Mouse (Mus musculus) hindbrain, embryonic 13.5 days (tissue): Measurements from ENCODE around the gene Gpr87. TPM values are rescaled to one million over a fixed set of nuclear protein-coding genes. Genes with fewer than 3 reads are reported as not detected.

Source experiments
- ATAC-seq: fragments of 200-750 bp; cut with Nextera tagmentation; 2 replicates; pipeline ENCODE4 v1.8.0; 2017; ENCODE audit warnings: moderate TSS enrichment; ENCODE audit not compliant: low FRiP score
- H3K27ac ChIP-seq: fragments of 300-500 bp; sonication (generic); 2 replicates; pipeline ENCODE4 v1.5.1; 2015; ENCODE audit warnings: inconsistent platforms, mild to moderate bottlenecking, moderate library complexity
- H3K27me3 ChIP-seq: fragments of 300-500 bp; sonication (generic); 2 replicates; pipeline ENCODE4 v1.6.1; 2015; ENCODE audit warnings: mild to moderate bottlenecking, inconsistent platforms
- H3K36me3 ChIP-seq: fragments of 300-500 bp; sonication (generic); 2 replicates; pipeline ENCODE4 v1.6.1; 2015; ENCODE audit warnings: mild to moderate bottlenecking, inconsistent platforms
- H3K4me1 ChIP-seq: fragments of 300-500 bp; sonication (generic); replicated peaks from 2 replicates; pipeline ENCODE4 v1.6.1; 2015; ENCODE audit warnings: inconsistent platforms
- H3K4me2 ChIP-seq: fragments of 300-500 bp; sonication (generic); 2 replicates; pipeline ENCODE4 v1.6.1; 2015; ENCODE audit warnings: inconsistent platforms, mild to moderate bottlenecking, moderate library complexity
- H3K4me3 ChIP-seq: fragments of 300-500 bp; sonication (generic); 2 replicates; pipeline ENCODE4 v1.5.1; 2015; ENCODE audit warnings: mild to moderate bottlenecking, inconsistent platforms
- H3K9ac ChIP-seq: fragments of 300-500 bp; sonication (generic); 2 replicates; pipeline ENCODE4 v1.6.1; 2015; ENCODE audit warnings: mild to moderate bottlenecking, inconsistent platforms
- H3K9me3 ChIP-seq: fragments of 300-500 bp; sonication (generic); 2 replicates; pipeline ENCODE4 v1.6.1; 2016; ENCODE audit warnings: inconsistent platforms
- WGBS: fragments of 180-500 bp; shearing (Covaris S2); methylation state at CpG from one replicate; pipeline ENCODE4 v1.1.7; 2015; 5-methylcytosine and 5-hydroxymethylcytosine counted together
- polyA plus RNA-seq: library from polyadenylated mRNA; unstranded; fragments of >200 nt; fragmentation: Nextera tagmentation; extraction: Ambion mirVana; gene quantifications from 2 replicates; pipeline ENCODE4 v1.2.1, GENCODE M21; 2015

The Gpr87 gene
- polyA plus RNA-seq: 0.29 TPM in 1 of 2 replicates, not detected in the other

DNA sequence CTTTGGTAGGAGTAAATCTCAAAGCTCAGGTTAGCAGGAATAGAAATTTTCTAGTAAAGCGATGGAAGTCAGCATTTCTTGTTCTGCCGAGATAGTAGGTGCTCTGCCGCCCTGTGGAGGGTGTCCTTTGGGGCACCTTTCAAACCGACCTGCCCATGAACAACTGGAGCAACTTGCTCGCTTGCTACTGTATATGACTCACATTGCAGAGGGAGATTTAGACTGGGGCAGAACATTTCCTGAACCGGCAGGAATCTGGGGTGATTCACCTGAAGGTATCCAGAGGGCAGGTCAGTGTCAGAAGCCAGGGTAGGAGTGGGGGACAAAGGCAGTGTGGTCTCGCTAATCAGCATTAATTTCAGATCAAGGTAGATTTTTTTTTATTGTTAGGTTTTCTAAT, at the start of gene Gpr87:
Gene Gpr87 (minus strand): TSS at position 167 of the 400 bp plus-strand sequence.
- Histone ChIP-seq H3K27ac (no peak within 1 kb of the TSS), H3K27me3 (no peaks in the 10 kb centered on the region), H3K4me1 (no peaks in the 10 kb centered on the region), H3K4me3 (no peak within 1 kb of the TSS), H3K36me3 (no peaks in the 10 kb centered on the region), H3K4me2 (no peak within 1 kb of the TSS), H3K9me3 (no peaks in the 10 kb centered on the region), H3K9ac (no peak within 1 kb of the TSS)
- 93% methylated on average over 7 of the region's 7 CpGs for WGBS
- ATAC-seq: no peak

DNA sequence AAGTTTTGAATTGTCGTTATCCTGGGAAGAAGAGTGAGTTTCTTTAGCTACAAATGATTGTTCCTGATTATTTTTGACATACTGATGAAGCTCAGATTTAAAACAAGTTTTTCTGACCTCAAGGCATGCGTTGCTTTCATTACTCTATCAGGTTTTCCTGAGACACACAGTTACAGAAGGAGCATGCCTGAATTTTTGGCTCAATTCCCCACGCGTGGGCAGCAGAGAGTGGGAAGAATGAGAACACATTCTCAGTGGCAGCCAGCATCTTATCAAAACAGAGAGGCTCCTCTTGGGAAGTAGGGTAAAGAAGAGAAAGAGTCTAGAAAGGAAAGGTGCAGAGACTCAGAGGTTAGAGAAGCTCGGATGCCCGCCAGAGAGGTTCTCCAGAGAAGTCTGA, 48.5 kb upstream of the Gpr87 start:
- Histone ChIP-seq H3K36me3 (no peaks in the 10 kb centered on the region), H3K27ac (no peak overlapping the region), H3K4me1 (no peaks in the 10 kb centered on the region), H3K9ac (no peak overlapping the region), H3K4me2 (no peak overlapping the region), H3K4me3 (no peak overlapping the region), H3K9me3 (no peaks in the 10 kb centered on the region), H3K27me3 (no peaks in the 10 kb centered on the region)
- 85% methylated on average over 6 of the region's 6 CpGs for WGBS
- no peak for ATAC-seq

DNA sequence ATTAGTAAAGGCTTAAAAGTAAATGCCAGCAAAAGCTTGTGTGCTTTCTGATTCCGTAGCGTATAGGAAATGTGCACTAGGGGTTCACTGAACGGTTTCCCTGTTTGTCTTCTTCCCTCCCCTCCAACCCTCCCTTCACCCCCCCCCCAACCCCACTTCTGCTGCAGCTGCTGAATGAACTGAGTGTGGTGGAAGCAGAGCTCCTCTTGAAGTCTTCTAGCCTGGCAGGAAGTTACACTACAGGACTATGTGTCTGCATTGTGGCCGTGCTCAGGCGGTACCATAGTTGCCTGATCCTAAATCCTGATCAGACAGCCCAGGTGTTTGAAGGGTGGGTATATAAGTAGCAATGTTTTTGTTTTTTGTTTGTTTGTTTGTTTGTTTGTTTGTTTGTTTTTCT, 40.0 kb upstream of the Gpr87 start:
- WGBS: 69% methylated on average over 5 of the region's 5 CpGs
- no peak overlapping the region for H3K9ac ChIP-seq
- H3K27ac ChIP-seq: no peak overlapping the region
- no peaks in the 10 kb centered on the region for H3K36me3 ChIP-seq
- H3K4me3 ChIP-seq: no peak overlapping the region
- H3K9me3 ChIP-seq: no peaks in the 10 kb centered on the region
- no peak overlapping the region for H3K4me2 ChIP-seq
- no peaks in the 10 kb centered on the region for H3K4me1 ChIP-seq
- no peaks in the 10 kb centered on the region for H3K27me3 ChIP-seq
- ATAC-seq: no peak

DNA sequence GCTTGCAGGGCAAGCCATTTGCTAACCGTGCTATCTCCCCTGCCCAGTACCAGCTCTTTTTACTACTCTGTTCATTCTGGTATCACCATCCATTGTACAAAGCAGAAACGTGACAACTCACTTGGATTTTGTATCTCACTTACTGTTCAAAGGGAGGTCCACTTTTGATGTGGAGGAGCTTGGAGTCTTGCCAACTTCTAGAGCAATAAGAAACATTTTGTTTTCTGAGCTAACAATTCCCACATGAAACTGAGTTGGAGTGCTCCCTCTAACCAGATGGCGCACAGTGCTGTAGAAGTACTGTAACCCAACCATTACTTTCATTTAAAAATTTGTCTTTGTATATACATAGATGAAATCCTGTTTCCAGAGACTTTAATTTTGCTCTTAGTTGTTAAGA, 36.0 kb upstream of the Gpr87 start:
- H3K36me3 ChIP-seq: no peaks in the 10 kb centered on the region
- no peak overlapping the region for H3K9ac ChIP-seq
- peaks cover 4% of the 10 kb centered on the region for H3K4me1 ChIP-seq
- 73% methylated on average over 3 of the region's 3 CpGs for WGBS
- H3K9me3 ChIP-seq: no peaks in the 10 kb centered on the region
- H3K27me3 ChIP-seq: no peaks in the 10 kb centered on the region
- no peak overlapping the region for H3K4me2 ChIP-seq
- ATAC-seq: no peak
- no peak overlapping the region for H3K27ac ChIP-seq
- no peak overlapping the region for H3K4me3 ChIP-seq

DNA sequence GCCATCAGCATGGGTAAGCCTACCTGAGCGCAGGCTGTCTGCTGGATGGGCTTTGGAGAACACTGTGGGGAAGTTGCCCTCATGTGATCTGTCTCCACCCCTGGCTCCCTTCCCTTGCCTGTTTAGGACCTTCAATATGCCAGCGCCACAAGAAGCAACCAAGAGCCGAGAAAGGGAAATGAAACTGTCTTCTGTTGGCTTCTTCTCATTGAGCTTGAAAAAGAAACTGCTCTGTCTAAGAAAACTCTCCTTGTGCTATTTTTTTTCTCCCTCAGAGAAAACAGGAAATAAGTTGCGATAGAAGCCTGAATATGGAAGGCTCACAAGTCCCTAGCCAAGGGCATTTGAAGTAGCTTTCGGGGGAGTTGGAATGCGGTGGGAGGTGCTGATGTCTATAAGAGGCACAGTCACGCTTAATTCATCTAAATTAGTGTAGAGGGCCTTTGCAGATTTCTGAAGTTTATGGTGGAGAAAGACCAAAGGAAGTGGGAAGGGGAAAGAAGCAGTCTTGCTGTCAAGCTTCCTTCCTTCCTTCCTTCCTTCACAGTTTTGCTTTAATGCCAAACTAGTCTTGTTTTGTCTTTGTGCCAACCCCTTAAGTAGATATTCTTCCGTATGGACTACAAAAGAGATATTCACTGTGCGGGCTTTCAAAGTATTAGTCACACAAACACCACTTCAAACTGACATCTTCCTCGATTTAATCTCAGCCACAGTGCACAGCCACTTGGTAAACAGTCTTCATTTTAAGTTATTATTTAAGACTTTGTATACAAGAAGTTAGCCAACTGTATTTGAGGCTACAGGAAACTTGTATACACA, 34.0 kb upstream of the Gpr87 start:
- no peak overlapping the region for H3K4me2 ChIP-seq
- no peaks in the 10 kb centered on the region for H3K36me3 ChIP-seq
- no peak for ATAC-seq
- no peak overlapping the region for H3K27ac ChIP-seq
- H3K9me3 ChIP-seq: no peaks in the 10 kb centered on the region
- peaks cover 4% of the 10 kb centered on the region for H3K4me1 ChIP-seq
- H3K27me3 ChIP-seq: no peaks in the 10 kb centered on the region
- H3K9ac ChIP-seq: no peak overlapping the region
- 54% methylated on average over 10 of the region's 10 CpGs for WGBS
- no peak overlapping the region for H3K4me3 ChIP-seq

DNA sequence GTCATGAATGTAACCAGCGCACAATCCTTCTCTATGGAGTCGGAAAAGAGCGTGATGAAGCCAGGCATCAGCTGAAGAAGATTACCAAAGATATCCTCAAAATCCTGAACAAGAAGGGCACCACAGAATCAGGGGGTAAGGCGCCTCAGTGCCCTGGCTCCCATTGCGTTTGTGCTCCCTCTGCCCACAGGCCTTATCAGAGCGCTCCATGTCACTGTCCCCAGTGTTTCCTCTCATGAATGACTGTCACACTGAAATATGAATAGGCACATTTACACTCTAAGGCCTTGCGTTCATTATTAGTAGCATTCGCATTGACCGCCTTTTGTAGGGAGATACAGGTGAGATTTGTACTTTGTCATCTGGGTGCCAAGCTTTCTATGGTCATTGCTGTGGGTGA, 32.8 kb upstream of the Gpr87 start:
- Histone ChIP-seq H3K36me3 (no peaks in the 10 kb centered on the region), H3K4me3 (no peak overlapping the region), H3K4me1 (peaks cover 4% of the 10 kb centered on the region), H3K27ac (no peak overlapping the region), H3K9ac (no peak overlapping the region), H3K27me3 (no peaks in the 10 kb centered on the region), H3K9me3 (no peaks in the 10 kb centered on the region), H3K4me2 (no peak overlapping the region)
- WGBS: 98% methylated on average over 9 of the region's 9 CpGs
- ATAC-seq: no peak

DNA sequence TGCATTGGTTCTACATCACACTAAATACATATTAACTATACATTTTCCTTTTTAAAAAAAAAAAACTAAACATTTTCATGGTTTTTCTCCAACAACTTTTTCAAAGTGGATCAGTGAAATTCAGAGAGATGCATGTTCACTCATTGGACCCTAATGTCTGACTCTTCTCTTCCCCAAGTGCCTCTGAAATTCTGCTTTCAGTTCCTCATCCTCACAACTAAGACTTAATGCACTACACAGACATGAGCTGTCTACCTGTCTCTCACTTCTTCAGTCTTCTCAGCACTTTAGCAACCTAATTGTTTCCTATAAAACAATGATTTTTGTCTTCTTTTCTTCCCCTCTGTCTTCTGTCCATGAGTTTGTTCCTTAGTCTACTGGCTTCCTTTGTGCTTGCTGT, 30.5 kb upstream of the Gpr87 start:
- Histone ChIP-seq H3K9ac (no peak overlapping the region), H3K36me3 (no peaks in the 10 kb centered on the region), H3K4me1 (peaks cover 4% of the 10 kb centered on the region), H3K4me3 (no peak overlapping the region), H3K9me3 (no peaks in the 10 kb centered on the region), H3K27ac (no peak overlapping the region), H3K27me3 (no peaks in the 10 kb centered on the region), H3K4me2 (no peak overlapping the region)
- no peak for ATAC-seq

DNA sequence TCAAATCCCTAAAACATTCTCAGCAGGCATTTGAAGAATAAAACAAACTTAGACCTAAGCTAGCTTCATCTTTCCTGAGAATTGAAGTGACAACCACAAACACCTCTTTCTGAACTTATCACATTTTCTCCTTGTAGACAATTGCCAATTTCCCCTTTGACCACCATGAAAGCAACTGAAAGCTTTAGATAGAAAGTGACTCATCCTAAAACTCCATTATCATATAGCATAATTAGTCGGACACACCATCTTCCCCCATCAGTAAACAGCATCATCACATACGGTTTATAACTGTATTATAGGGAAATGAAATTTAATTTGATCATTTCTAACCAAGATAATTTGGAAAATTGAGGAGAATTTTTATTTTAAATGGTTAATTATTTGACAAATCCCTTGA, 27.4 kb upstream of the Gpr87 start:
- Histone ChIP-seq H3K9me3 (no peaks in the 10 kb centered on the region), H3K36me3 (no peaks in the 10 kb centered on the region), H3K27ac (no peak overlapping the region), H3K4me3 (no peak overlapping the region), H3K4me2 (no peak overlapping the region), H3K4me1 (no peaks in the 10 kb centered on the region), H3K27me3 (no peaks in the 10 kb centered on the region), H3K9ac (no peak overlapping the region)
- 91% methylated on average over 2 of the region's 2 CpGs for WGBS
- ATAC-seq: no peak

DNA sequence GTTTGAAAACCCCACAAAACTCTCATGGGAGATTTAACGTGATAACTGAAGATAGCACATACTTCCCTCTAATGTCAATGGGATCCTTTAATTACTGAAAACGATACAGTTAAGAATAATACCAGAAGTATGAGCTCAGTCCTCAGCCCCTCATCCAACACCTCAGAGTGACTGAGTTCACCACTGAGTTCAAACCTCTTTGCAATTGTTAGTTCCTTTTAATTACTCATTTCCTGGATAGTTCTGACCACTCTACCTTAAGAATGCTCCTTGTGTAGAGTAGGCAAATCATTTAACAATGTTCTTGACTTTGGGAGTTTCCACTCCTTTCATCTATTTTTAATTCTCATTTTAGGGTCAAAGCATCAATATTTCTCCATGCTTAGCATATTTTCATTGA, 24.4 kb upstream of the Gpr87 start:
- no peak overlapping the region for H3K9ac ChIP-seq
- 92% methylated on average over 2 of the region's 2 CpGs for WGBS
- H3K27ac ChIP-seq: no peak overlapping the region
- H3K4me3 ChIP-seq: no peak overlapping the region
- H3K9me3 ChIP-seq: no peaks in the 10 kb centered on the region
- H3K4me1 ChIP-seq: no peaks in the 10 kb centered on the region
- H3K36me3 ChIP-seq: no peaks in the 10 kb centered on the region
- ATAC-seq: no peak
- H3K27me3 ChIP-seq: no peaks in the 10 kb centered on the region
- no peak overlapping the region for H3K4me2 ChIP-seq

DNA sequence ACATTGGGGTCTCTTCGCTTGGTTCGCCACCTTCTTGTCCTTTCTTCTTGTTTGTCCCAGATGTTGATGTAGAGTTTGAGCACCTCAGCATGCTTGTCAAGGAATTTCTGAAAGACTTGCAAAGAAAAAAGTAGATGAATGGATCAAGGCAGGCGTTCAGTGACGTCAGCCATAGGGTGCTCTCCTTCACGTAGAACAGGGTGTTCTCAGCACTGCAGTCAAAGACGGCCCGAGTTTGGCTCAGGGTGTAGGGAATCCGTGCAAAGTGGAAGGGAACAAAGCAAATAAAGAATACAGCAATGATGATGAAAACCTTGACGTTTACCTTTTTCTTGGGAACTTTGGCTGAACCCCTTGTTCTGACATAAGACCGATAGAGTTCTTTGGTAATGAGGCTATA, 22.3 kb upstream of the Gpr87 start:
- H3K4me2 ChIP-seq: no peak overlapping the region
- no peak overlapping the region for H3K9ac ChIP-seq
- no peaks in the 10 kb centered on the region for H3K9me3 ChIP-seq
- no peaks in the 10 kb centered on the region for H3K36me3 ChIP-seq
- ATAC-seq: no peak
- H3K4me1 ChIP-seq: no peaks in the 10 kb centered on the region
- H3K27me3 ChIP-seq: no peaks in the 10 kb centered on the region
- H3K27ac ChIP-seq: no peak overlapping the region
- 95% methylated on average over 10 of the region's 10 CpGs for WGBS
- H3K4me3 ChIP-seq: no peak overlapping the region

DNA sequence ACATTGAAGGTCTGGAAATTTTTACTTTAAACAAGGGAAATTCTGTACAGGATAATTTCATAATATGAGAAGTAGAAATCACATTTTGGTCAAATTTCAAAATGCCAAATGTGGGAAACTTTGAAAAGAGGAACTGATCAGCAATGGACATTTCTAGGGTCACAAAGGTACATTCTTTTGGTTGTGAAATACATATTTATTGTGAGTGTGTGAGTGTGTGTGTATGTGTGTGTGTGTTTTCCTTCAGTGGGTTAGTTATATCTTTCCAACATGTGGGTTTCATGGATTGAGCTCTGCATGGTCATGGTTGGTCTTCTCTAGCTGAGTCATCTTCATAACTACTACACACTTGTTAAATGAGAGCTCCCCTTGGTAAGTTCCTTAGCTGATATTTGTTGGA, 17.5 kb upstream of the Gpr87 start:
- Histone ChIP-seq H3K9ac (no peak overlapping the region), H3K27ac (no peak overlapping the region), H3K9me3 (no peaks in the 10 kb centered on the region), H3K4me3 (no peak overlapping the region), H3K27me3 (no peaks in the 10 kb centered on the region), H3K4me1 (no peaks in the 10 kb centered on the region), H3K36me3 (no peaks in the 10 kb centered on the region), H3K4me2 (no peak overlapping the region)
- ATAC-seq: no peak

DNA sequence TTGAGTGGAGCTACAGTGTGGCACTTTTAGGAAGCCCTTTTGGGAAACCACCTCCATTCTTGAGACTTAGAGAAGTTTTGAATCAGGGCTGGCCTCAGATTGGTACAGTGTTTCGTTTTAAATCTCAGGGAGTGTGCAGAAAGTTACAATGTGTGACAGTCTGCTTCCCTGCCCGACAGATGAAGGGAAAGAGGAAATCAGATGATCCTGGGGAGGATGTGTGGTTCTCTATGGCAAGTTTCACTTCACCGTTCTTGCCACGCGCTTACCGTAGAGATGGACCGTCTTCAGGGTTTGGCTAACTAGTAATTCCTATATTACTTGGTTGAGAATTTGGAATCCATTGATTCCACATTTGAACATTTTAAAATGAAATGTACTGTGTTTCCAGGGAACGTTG, 16.9 kb upstream of the Gpr87 start:
- ATAC-seq: no peak

DNA sequence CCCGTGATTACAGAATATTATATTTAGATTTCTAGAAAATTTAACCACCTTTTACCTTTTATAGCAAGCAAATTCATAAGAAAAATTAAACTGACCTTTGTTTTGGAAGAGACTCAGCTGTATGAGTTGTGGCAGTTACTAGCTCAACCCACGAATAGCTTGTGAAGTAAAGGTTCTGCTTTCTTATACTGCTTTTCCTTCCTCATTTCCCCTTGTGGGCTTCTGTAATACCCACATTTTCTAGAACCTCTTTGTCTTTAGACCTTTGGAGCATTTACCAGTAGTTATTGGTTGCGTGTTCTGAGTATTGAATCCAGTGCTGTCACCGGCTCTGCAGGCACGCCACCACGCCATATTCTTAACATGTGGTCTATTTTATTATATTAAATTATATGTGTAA, 15.8 kb upstream of the Gpr87 start, which contains the start of gene P2ry13:
Gene P2ry13 (minus strand): TSS at position 156 of the 400 bp plus-strand sequence.
- H3K36me3 ChIP-seq: no peaks in the 10 kb centered on the region
- no peaks in the 10 kb centered on the region for H3K27me3 ChIP-seq
- no peaks in the 10 kb centered on the region for H3K4me1 ChIP-seq
- no peak within 1 kb of the TSS for H3K4me3 ChIP-seq
- H3K27ac ChIP-seq: no peak within 1 kb of the TSS
- WGBS: 92% methylated on average over 6 of the region's 6 CpGs
- H3K9me3 ChIP-seq: no peaks in the 10 kb centered on the region
- ATAC-seq: no peak
- H3K4me2 ChIP-seq: no peak within 1 kb of the TSS
- H3K9ac ChIP-seq: no peak within 1 kb of the TSS

More for the DNA sequence above, 16.9 kb upstream of the Gpr87 start:
- Histone ChIP-seq H3K9me3 (no peaks in the 10 kb centered on the region), H3K4me2 (no peak overlapping the region), H3K4me1 (no peaks in the 10 kb centered on the region), H3K27ac (no peak overlapping the region), H3K36me3 (no peaks in the 10 kb centered on the region), H3K27me3 (no peaks in the 10 kb centered on the region), H3K9ac (no peak overlapping the region), H3K4me3 (no peak overlapping the region)
- 94% methylated on average over 8 of the region's 8 CpGs for WGBS
